In genomic region chr8:49312816-49313215, GRCm38 (mm10) we compare ENCODE assay signal across 24 mouse cellular contexts.
A peak's percentile ranks its signal among the peaks of the same experiment; 100 is the strongest.
DNase-seq lines count a peak whose midpoint lies in the region; ATAC-seq and TF ChIP-seq lines count a peak whose summit lies in the region.
"Had no signal": no experiment of that assay in that cellular context is flagged by ENCODE, and none has a peak within 500 bp of the region (broad histone marks: within the 10 kb centered on the region; RNA-seq: fewer than 3 reads in every experiment).

No protein-coding gene starts in this region.

- no peaks in the 10 kb centered on the region for H3K79me2 ChIP-seq in myocyte (ENCODE audit: control insufficient read depth, insufficient read depth)

- H3K4me3 ChIP-seq in kidney, postnatal 0 days (replicated peaks; ENCODE audit: low read depth, low read length), result no peak overlapping the region
- H3K4me3 ChIP-seq in ES-E14 (ENCODE audit: insufficient read depth in 1 of 2, low read depth in 1 of 2, low read length in 2 of 2, poor library complexity in 1 of 2, severe bottlenecking in 1 of 2), result no peak overlapping the region
- no peak overlapping the region for H3K4me3 ChIP-seq in myocyte
- H3K4me3 ChIP-seq: erythroblast, embryonic 14.5 days; forebrain, embryonic 12.5 days; gastrocnemius, adult 2 months; heart, embryonic 15.5 days; limb, embryonic 15.5 days; lung, embryonic 15.5 days; neural tube, embryonic 15.5 days had no signal

- no peak for TF ChIP-seq CTCF in kidney, postnatal 0 days (IDR thresholded peaks at IDR 0.05; ENCODE audit: low read depth)

- no peaks in the 10 kb centered on the region for H3K4me1 ChIP-seq in kidney, postnatal 0 days (replicated peaks; ENCODE audit: insufficient read depth, low read length)
- no peaks in the 10 kb centered on the region for H3K4me1 ChIP-seq in ES-E14 (ENCODE audit: control insufficient read depth in 2 of 2, insufficient read depth in 2 of 2, low read length in 2 of 2, poor library complexity in 1 of 2)
- H3K4me1 ChIP-seq: forebrain, embryonic 12.5 days; lung, embryonic 15.5 days; neural tube, embryonic 15.5 days had no signal

- no peak overlapping the region for H3K27ac ChIP-seq in kidney, postnatal 0 days
- H3K27ac ChIP-seq in ES-E14 (ENCODE audit: insufficient read depth, low read depth, low read length, poor library complexity, severe bottlenecking), result no peak overlapping the region
- H3K27ac ChIP-seq: forebrain, embryonic 12.5 days; gastrocnemius, adult 2 months; heart, embryonic 15.5 days; hindbrain, embryonic 14.5 days; limb, embryonic 15.5 days; liver, embryonic 14.5 days; lung, embryonic 15.5 days; neural tube, embryonic 15.5 days had no signal

- TF ChIP-seq POLR2A in myocyte (IDR thresholded peaks at IDR 0.05; ENCODE audit: insufficient read length, low read depth), result no peak

- WGBS in kidney, postnatal 0 days, result 47% methylated on average over 5 of the region's 5 CpGs

- peak; percentile 20 for DNase-seq in kidney, postnatal 0 days (ENCODE audit: low spot score)
- no peak for DNase-seq in kidney, postnatal 10 days
- peak; percentile 38 for DNase-seq in ES-E14 (ENCODE audit: low read depth, low spot score)
- DNase-seq in ZHBTc4 (ENCODE audit: low read depth, low spot score), result peak; percentile 78
- no peak for DNase-seq in urinary bladder, adult 2 months (ENCODE audit: low spot score)
- DNase-seq in layer of hippocampus, postnatal 10 days (ENCODE audit: low spot score in 2 of 2), result no peak
- DNase-seq: adrenal gland, postnatal 36 days; cerebellum, adult 9-10 months; gastrocnemius, adult 2 months; heart, postnatal 4 days; lung, postnatal 36 days had no signal

- no peak overlapping the region for H3K4me2 ChIP-seq in kidney, postnatal 0 days (ENCODE audit: low read length)
- H3K4me2 ChIP-seq in myocyte (ENCODE audit: low read depth), result peak overlapping the region; percentile 20
- H3K4me2 ChIP-seq: forebrain, embryonic 12.5 days; heart, embryonic 15.5 days; hindbrain, embryonic 14.5 days; lung, embryonic 15.5 days; neural tube, embryonic 15.5 days had no signal

- H3K9me3 ChIP-seq in kidney, postnatal 0 days (replicated peaks; ENCODE audit: low read length), result no peaks in the 10 kb centered on the region
- no peaks in the 10 kb centered on the region for H3K9me3 ChIP-seq in ES-E14 (ENCODE audit: control insufficient read depth, insufficient read depth, low read depth, low read length)
- H3K9me3 ChIP-seq: forebrain, embryonic 12.5 days; heart, embryonic 15.5 days; limb, embryonic 15.5 days; lung, embryonic 15.5 days; neural tube, embryonic 15.5 days had no signal

- no peak overlapping the region for H3ac ChIP-seq in myocyte (ENCODE audit: control insufficient read depth, insufficient read length)

- no peaks in the 10 kb centered on the region for H3K27me3 ChIP-seq in kidney, postnatal 0 days (ENCODE audit: insufficient read depth, low read length)
- H3K27me3 ChIP-seq in myocyte (ENCODE audit: control insufficient read depth, insufficient read depth, insufficient read length), result no peaks in the 10 kb centered on the region
- H3K27me3 ChIP-seq: forebrain, embryonic 12.5 days; heart, embryonic 15.5 days; limb, embryonic 15.5 days; lung, embryonic 15.5 days; neural tube, embryonic 15.5 days; Patski had no signal

- no peak for ATAC-seq in kidney, postnatal 0 days (replicated peaks; ENCODE audit: low FRiP score, low read depth)
- no peak for ATAC-seq in megakaryocyte progenitor cell, adult 5-6 weeks (replicated peaks; ENCODE audit: poor library complexity)
- ATAC-seq: inflammation-experienced regulatory T-cells, adult 6 months; midbrain, embryonic 16.5 days; Patski had no signal

- no peak overlapping the region for H3K9ac ChIP-seq in kidney, postnatal 0 days (ENCODE audit: low read depth, low read length)
- no peak overlapping the region for H3K9ac ChIP-seq in ES-E14 (ENCODE audit: insufficient read depth, low read depth, low read length, poor library complexity, severe bottlenecking)
- H3K9ac ChIP-seq: forebrain, embryonic 12.5 days; heart, embryonic 15.5 days; hindbrain, embryonic 14.5 days; limb, embryonic 15.5 days; liver, embryonic 14.5 days; lung, embryonic 15.5 days; neural tube, embryonic 15.5 days had no signal

- H3K36me3 ChIP-seq in kidney, postnatal 0 days (ENCODE audit: insufficient read depth, low read length), result no peaks in the 10 kb centered on the region
- H3K36me3 ChIP-seq in ES-E14 (ENCODE audit: control insufficient read depth, insufficient read depth, low read length, poor library complexity, severe bottlenecking) (no peaks in the 10 kb centered on the region), myocyte (ENCODE audit: control insufficient read depth, insufficient read depth) (no peaks in the 10 kb centered on the region)
- H3K36me3 ChIP-seq: forebrain, embryonic 12.5 days; heart, embryonic 15.5 days; limb, embryonic 15.5 days; lung, embryonic 15.5 days; neural tube, embryonic 15.5 days had no signal

- in situ Hi-C loops in ES-E14 (cut with MboI; ENCODE audit: low sequenced_read_pairs in 2 of 2, unreplicated experiment in 2 of 2), result no loop called here

TF ChIP-seq in ES-E14, 5 proteins besides CTCF, POLR2A, EP300 and RAD21:
- TF ChIP-seq ZNF384 (IDR thresholded peaks at IDR 0.05; ENCODE audit: low read depth, low read length) (no peak), MAFK (IDR thresholded peaks at IDR 0.05; ENCODE audit: insufficient read depth, low read depth, low read length) (no peak), CHD2 (IDR thresholded peaks at IDR 0.05; ENCODE audit: low read depth, low read length) (no peak), ZC3H11A (IDR thresholded peaks at IDR 0.05; ENCODE audit: borderline replicate concordance, low read depth, low read length) (no peak), HCFC1 (IDR thresholded peaks at IDR 0.05; ENCODE audit: borderline replicate concordance, insufficient read depth, low read length) (no peak)

TF ChIP-seq in myocyte, 11 proteins besides CTCF, POLR2A, EP300 and RAD21:
- no peak for TF ChIP-seq MAX (IDR thresholded peaks at IDR 0.05; ENCODE audit: low read depth)
- TF ChIP-seq REST (IDR thresholded peaks at IDR 0.05; ENCODE audit: insufficient read depth, insufficient read length), result no peak
- no peak for TF ChIP-seq TCF3 (IDR thresholded peaks at IDR 0.05; ENCODE audit: insufficient read length, low read depth)
- TF ChIP-seq USF1 (IDR thresholded peaks at IDR 0.05; ENCODE audit: low read depth), result no peak
- TF ChIP-seq MYOG (IDR thresholded peaks at IDR 0.05; ENCODE audit: control insufficient read depth in 1 of 3, insufficient read depth in 1 of 3, insufficient read length in 2 of 3, low read depth in 2 of 3), result no peak
- no peak for TF ChIP-seq E2F4 (IDR thresholded peaks at IDR 0.05; ENCODE audit: insufficient read depth)
- TF ChIP-seq TCF12 (IDR thresholded peaks at IDR 0.05; ENCODE audit: insufficient read depth, poor library complexity, severe bottlenecking), result no peak
- no peak for TF ChIP-seq SRF (IDR thresholded peaks at IDR 0.05; ENCODE audit: control insufficient read depth, insufficient read length, low read depth)
- TF ChIP-seq MYOD1 (IDR thresholded peaks at IDR 0.05; ENCODE audit: control insufficient read depth in 1 of 3, insufficient read length in 2 of 3, low read depth in 2 of 3), result no peak
- TF ChIP-seq POLR2AphosphoS2 (IDR thresholded peaks at IDR 0.05; ENCODE audit: insufficient read length, low read depth), result no peak
- TF ChIP-seq CEBPB (IDR thresholded peaks at IDR 0.05; ENCODE audit: insufficient read depth, poor library complexity, severe bottlenecking), result no peak

Comparison
In these comparisons a context has a peak if more than half of its experiments do, and no peak if none do; other contexts are left out.
1. DNase-seq: peak in kidney, postnatal 0 days (single experiment), ES-E14 (single experiment) and ZHBTc4 (single experiment); none in kidney, postnatal 10 days (single experiment), urinary bladder, adult 2 months (single experiment) and layer of hippocampus, postnatal 10 days (0 of 2).